Mouse (Mus musculus): ENCODE results near the gene Ccdc154. TPM values are rescaled to one million over a fixed set of nuclear protein-coding genes. Genes with fewer than 3 reads are reported as not detected.
"Not testable (repeated sequence)": the region's sequence is repeated elsewhere in the genome, so short reads cannot be mapped to it uniquely, and the experiment has no call there.

Ccdc154 gene
- polyA plus RNA-seq, 1 experiment: not detected

DNA sequence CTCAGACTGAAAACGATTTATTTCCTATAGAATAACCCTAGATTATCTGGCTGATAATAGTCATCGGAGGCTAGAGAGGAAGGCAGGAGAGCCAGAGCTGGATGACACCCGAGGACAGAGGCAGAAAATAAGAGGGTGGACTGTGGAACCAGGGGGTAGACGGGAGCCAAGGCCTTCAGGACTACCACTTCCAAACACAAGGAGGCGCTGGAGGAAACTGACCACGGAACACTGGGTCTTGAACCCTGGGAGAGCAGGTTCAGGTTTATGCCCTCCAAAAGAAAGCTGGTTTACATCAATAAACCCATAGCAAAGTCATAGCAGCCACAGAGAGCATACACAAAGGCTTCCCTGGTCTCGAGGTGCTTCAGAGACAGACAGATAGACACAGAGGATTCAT is 38.3 kb upstream of the Ccdc154 start:
- peak; percentile 74 for TF ChIP-seq CTCF (IDR thresholded peaks at IDR 0.05; ENCODE audit: low read depth, low read length)
- TF ChIP-seq POLR2A (IDR thresholded peaks at IDR 0.05; ENCODE audit: insufficient read depth, low read length): no peak
- Histone ChIP-seq H3K36me3 (ENCODE audit: control insufficient read depth, insufficient read depth, low read length, poor library complexity, severe bottlenecking) (no peaks in the 10 kb centered on the region), H3K9me3 (replicated peaks; ENCODE audit: control insufficient read depth, insufficient read depth, low read length, poor library complexity, severe bottlenecking) (no peaks in the 10 kb centered on the region), H3K27ac (ENCODE audit: insufficient read depth, low read length) (no peak overlapping the region), H3K4me1 (ENCODE audit: control insufficient read depth, insufficient read depth, low read length) (no peaks in the 10 kb centered on the region), H3K9ac (ENCODE audit: low read depth, poor library complexity, severe bottlenecking) (no peak overlapping the region), H3K4me3 (ENCODE audit: low read depth, low read length) (no peak overlapping the region), H3K27me3 (ENCODE audit: control insufficient read depth, insufficient read depth, low read length, poor library complexity, severe bottlenecking) (no peaks in the 10 kb centered on the region)

DNA sequence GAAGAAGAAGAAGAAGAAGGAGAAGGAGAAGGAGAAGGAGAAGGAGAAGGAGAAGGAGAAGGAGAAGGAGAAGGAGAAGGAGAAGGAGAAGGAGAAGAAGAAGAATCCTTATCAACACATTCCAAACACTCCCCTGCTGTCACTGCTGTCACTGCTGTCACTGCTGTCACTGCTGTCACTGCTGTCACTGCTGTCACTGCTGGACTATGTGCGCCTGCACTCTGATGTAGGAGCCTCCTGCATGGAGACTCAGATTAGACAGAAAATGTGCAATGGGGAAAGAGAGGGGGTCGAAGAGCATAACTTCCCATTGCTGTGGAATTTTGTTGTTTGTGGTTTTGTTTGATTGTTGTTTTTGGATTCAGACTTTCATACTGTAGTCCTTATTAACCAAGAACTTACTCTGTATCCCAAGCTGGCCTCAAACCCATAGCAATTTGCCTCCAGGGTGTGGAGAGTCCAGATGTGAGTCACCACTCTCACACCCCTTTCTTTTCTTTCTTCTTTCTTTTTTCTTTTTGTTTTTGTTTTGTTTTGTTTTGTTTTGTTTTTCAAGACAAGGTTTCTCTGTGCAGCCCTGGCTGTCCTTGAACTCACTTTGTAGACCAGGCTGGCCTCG is 36.7 kb upstream of the Ccdc154 start:
- not testable (repeated sequence) for H3K27ac ChIP-seq (ENCODE audit: insufficient read depth, low read length); H3K4me3 ChIP-seq (ENCODE audit: low read depth, low read length); H3K9ac ChIP-seq (ENCODE audit: low read depth, poor library complexity, severe bottlenecking); H3K9me3 ChIP-seq (replicated peaks; ENCODE audit: control insufficient read depth, insufficient read depth, low read length, poor library complexity, severe bottlenecking); H3K27me3 ChIP-seq (ENCODE audit: control insufficient read depth, insufficient read depth, low read length, poor library complexity, severe bottlenecking); H3K4me1 ChIP-seq (ENCODE audit: control insufficient read depth, insufficient read depth, low read length); H3K36me3 ChIP-seq (ENCODE audit: control insufficient read depth, insufficient read depth, low read length, poor library complexity, severe bottlenecking)

DNA sequence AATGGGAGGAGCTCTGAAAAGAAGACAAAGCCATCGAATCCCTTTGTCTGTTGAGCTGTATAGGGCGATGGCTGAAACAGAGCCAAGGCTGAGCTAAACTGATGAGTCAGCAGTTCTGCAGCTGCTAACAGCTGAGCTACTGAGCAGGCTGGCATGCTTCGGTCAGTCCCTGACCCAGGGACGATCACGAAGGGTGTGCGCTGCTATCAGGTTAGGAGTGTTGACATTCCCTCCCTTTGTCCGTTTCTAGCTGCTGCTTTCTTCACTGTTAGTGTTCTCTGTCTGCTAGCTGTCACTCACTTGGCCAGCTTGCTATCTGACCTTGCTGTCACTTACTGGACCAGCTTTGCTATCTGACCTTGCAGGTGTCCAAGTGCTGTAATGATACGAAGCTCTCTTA is 35.2 kb upstream of the Ccdc154 start:
- Histone ChIP-seq H3K4me3 (ENCODE audit: low read depth, low read length) (no peak overlapping the region), H3K27me3 (ENCODE audit: control insufficient read depth, insufficient read depth, low read length, poor library complexity, severe bottlenecking) (no peaks in the 10 kb centered on the region), H3K4me1 (ENCODE audit: control insufficient read depth, insufficient read depth, low read length) (no peaks in the 10 kb centered on the region), H3K9ac (ENCODE audit: low read depth, poor library complexity, severe bottlenecking) (no peak overlapping the region), H3K9me3 (replicated peaks; ENCODE audit: control insufficient read depth, insufficient read depth, low read length, poor library complexity, severe bottlenecking) (no peaks in the 10 kb centered on the region), H3K27ac (ENCODE audit: insufficient read depth, low read length) (no peak overlapping the region), H3K36me3 (ENCODE audit: control insufficient read depth, insufficient read depth, low read length, poor library complexity, severe bottlenecking) (no peaks in the 10 kb centered on the region)
- TF ChIP-seq EP300 (IDR thresholded peaks at IDR 0.05; ENCODE audit: insufficient read depth, low read depth, low read length) (no peak), POLR2A (IDR thresholded peaks at IDR 0.05; ENCODE audit: insufficient read depth, low read length) (no peak), CTCF (IDR thresholded peaks at IDR 0.05; ENCODE audit: low read depth, low read length) (no peak)

DNA sequence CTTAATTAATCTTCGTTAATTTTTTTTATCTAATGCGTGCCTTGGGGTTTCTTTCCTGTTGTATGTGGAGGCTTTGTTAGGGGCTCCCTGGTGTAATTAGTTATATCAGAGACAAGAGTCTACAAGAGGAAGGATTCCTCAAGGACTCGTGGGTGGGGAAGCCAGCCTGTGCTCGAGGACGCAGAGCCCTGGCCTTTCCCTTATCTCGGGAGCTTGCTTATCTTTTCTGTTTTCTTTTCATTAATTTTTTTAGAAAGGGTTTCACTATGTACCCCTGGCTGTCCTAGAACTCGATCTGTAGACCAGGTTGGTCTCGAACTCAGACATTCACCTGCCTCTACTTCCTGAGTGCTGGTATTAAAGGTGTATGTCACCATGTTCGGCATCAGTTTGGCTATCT is 34.6 kb upstream of the Ccdc154 start:
- H3K27ac ChIP-seq (ENCODE audit: insufficient read depth, low read length): no peak overlapping the region
- no peaks in the 10 kb centered on the region for H3K4me1 ChIP-seq (ENCODE audit: control insufficient read depth, insufficient read depth, low read length)
- no peaks in the 10 kb centered on the region for H3K9me3 ChIP-seq (replicated peaks; ENCODE audit: control insufficient read depth, insufficient read depth, low read length, poor library complexity, severe bottlenecking)
- no peak overlapping the region for H3K4me3 ChIP-seq (ENCODE audit: low read depth, low read length)
- TF ChIP-seq POLR2A (IDR thresholded peaks at IDR 0.05; ENCODE audit: insufficient read depth, low read length): no peak
- no peak for TF ChIP-seq CTCF (IDR thresholded peaks at IDR 0.05; ENCODE audit: low read depth, low read length)
- no peak overlapping the region for H3K9ac ChIP-seq (ENCODE audit: low read depth, poor library complexity, severe bottlenecking)
- no peaks in the 10 kb centered on the region for H3K27me3 ChIP-seq (ENCODE audit: control insufficient read depth, insufficient read depth, low read length, poor library complexity, severe bottlenecking)
- H3K36me3 ChIP-seq (ENCODE audit: control insufficient read depth, insufficient read depth, low read length, poor library complexity, severe bottlenecking): no peaks in the 10 kb centered on the region

DNA sequence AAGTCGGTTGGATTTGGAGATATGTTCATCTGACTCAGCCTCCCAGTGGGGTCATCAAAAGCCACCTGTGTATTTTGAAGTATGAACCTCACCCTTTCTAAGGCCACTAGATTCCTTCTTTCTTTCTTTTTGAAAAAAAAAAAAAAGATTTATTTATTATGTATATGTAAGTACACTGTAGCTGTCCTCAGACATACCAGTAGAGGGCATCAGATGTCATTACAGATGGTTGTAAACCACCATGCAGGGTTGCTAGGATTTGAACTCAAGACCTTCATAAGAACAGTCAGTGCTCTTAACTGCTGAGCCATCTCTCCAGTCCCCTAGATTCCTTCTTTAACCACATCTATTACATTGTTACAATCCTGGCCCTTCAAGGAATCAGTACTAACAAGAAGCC is 32.2 kb upstream of the Ccdc154 start:
- Histone ChIP-seq H3K9ac (ENCODE audit: low read depth, poor library complexity, severe bottlenecking) (no peak overlapping the region), H3K27me3 (ENCODE audit: control insufficient read depth, insufficient read depth, low read length, poor library complexity, severe bottlenecking) (no peaks in the 10 kb centered on the region), H3K27ac (ENCODE audit: insufficient read depth, low read length) (no peak overlapping the region), H3K9me3 (replicated peaks; ENCODE audit: control insufficient read depth, insufficient read depth, low read length, poor library complexity, severe bottlenecking) (no peaks in the 10 kb centered on the region), H3K4me1 (ENCODE audit: control insufficient read depth, insufficient read depth, low read length) (no peaks in the 10 kb centered on the region), H3K36me3 (ENCODE audit: control insufficient read depth, insufficient read depth, low read length, poor library complexity, severe bottlenecking) (no peaks in the 10 kb centered on the region), H3K4me3 (ENCODE audit: low read depth, low read length) (no peak overlapping the region)
- TF ChIP-seq CTCF (IDR thresholded peaks at IDR 0.05; ENCODE audit: low read depth, low read length) (no peak), EP300 (IDR thresholded peaks at IDR 0.05; ENCODE audit: insufficient read depth, low read depth, low read length) (no peak), POLR2A (IDR thresholded peaks at IDR 0.05; ENCODE audit: insufficient read depth, low read length) (no peak)

- TF ChIP-seq CTCF (IDR thresholded peaks at IDR 0.05; ENCODE audit: low read depth, low read length) (no peak), EP300 (IDR thresholded peaks at IDR 0.05; ENCODE audit: insufficient read depth, low read depth, low read length) (peak; percentile 37; the same call in 1 of the 2 replicates), POLR2A (IDR thresholded peaks at IDR 0.05; ENCODE audit: insufficient read depth, low read length) (peak; percentile 48)
- Histone ChIP-seq H3K4me3 (ENCODE audit: low read depth, low read length) (peak within 1 kb of the TSS; percentile 83), H3K9ac (ENCODE audit: low read depth, poor library complexity, severe bottlenecking) (peak within 1 kb of the TSS; percentile 67), H3K9me3 (replicated peaks; ENCODE audit: control insufficient read depth, insufficient read depth, low read length, poor library complexity, severe bottlenecking) (no peaks in the 10 kb centered on the region), H3K27me3 (ENCODE audit: control insufficient read depth, insufficient read depth, low read length, poor library complexity, severe bottlenecking) (no peaks in the 10 kb centered on the region), H3K27ac (ENCODE audit: insufficient read depth, low read length) (no peak within 1 kb of the TSS), H3K4me1 (ENCODE audit: control insufficient read depth, insufficient read depth, low read length) (no peaks in the 10 kb centered on the region), H3K36me3 (ENCODE audit: control insufficient read depth, insufficient read depth, low read length, poor library complexity, severe bottlenecking) (no peaks in the 10 kb centered on the region)
Observed at GRCm38 (mm10) chr17:25133275-25133698, 29.0 kb upstream of the Ccdc154 start, which contains the start of gene Clcn7. Clcn7 (plus strand) TSS chr17:25133391.
